Mouse (Mus musculus) brain, adult 2 months (tissue): ENCODE results near the gene Slc12a8.

Experiments
- DNase-seq: peaks from one replicate; pipeline ENCODE4 v3.0.0; 2011; ENCODE audit warnings: low read depth, low spot score

The Slc12a8 gene

DNA sequence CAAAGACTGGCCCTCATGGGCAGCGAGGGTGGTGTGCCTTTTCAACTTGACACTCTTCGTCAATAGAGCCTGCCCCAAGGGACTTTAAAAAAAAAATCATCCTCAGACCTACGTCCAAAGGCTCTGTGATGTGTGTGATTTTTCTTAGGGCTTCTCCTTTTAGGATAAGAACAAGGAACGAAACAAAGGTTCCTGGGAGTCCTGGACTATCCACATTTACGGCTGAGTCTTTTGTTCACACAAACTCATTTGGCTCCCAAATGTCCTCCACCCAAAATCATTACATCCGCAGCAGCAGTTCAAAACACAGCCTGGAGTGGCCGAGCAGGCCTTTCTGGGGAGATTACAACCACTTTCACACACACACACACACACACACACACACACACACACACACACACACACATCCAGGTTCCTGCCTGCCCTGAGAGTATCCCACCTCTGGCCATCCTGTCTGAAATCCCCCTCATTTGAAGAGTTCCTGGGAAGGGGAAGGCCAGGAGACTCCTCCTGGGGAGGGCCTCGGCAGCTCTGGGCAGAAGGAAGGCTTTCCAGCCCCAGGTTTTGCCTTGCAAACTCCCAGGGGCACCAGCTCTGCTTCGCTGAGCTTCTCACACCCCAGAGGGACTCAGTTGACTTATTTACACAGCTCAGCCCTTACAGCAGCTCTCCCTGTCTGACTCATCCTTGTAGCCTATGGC is 180.6 kb downstream of the Slc12a8 start:
- no peak for DNase-seq

- DNase-seq, result no peak
Measured at GRCm38 (mm10) chr16:33698277-33698790, 181.2 kb downstream of the Slc12a8 start.

DNA sequence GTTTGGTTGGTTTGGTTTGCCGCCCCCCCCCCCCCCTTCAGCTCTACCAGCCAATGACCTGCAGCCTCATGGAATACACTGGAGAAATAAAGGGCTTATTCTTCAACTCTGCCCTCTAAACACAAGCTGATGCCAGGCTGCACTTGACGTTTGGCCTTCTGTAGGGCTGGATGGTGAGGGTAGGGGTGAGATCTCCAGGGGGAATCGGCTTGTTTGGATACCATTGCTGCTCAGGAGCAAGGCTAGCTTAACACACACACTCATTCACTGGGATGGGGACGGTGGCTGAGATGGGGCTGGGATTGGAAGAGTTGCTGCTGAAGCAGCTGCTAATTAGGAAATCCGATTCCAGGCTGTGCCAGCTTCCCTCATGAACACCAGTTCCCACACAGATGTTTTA is 183.5 kb downstream of the Slc12a8 start:
- DNase-seq, result peak; percentile 54

DNA sequence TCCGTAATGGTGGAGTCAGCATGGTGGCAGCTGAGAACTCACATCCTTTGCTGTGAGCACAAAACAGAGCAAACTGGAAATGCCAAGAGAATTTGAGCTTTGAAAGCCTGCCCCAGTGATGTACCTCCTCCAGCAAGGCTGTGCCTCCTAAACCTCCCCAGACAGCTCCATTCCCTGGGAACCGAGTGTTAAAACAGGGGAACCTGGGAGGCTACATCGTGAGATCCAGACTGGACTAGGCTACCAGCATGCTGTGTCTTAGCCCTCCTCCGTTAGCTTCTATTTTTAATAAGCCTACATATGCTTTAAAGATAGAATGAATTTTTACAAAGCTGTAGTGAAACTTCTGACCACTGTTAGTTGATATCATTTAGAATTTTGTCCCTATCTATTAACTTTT is 184.7 kb downstream of the Slc12a8 start:
- DNase-seq, result peak; percentile 61

- peak; percentile 81 for DNase-seq
Measured at GRCm38 (mm10) chr16:33704289-33704688, 187.2 kb downstream of the Slc12a8 start.

- DNase-seq, result no peak
Measured at GRCm38 (mm10) chr16:33705258-33705657, 188.1 kb downstream of the Slc12a8 start.

GRCm38 (mm10) chr16:33706111-33706890 is 189.2 kb downstream of the Slc12a8 start:
- DNase-seq, result peak; percentile 85

DNA sequence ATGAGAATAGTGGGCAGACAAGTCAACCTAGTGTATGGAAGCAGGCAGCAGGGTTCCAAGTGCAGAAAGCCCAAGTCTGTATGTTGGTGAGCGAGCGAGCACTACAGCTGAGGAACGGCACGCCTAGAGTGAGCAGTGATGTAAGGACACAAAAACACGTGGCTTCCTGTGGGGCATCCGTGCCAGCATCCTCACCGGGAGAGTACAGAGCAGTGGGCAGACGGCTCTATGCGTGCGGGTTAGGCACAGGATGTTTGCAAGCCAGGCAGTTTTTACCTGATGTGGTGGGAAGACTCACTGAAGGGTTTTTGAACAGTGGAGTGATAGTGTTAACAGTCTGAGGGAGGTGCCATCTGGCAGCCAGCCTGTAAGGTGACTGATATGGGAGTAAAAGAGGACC is 190.9 kb downstream of the Slc12a8 start:
- DNase-seq, result peak; percentile 59

- no peak for DNase-seq
Measured at GRCm38 (mm10) chr16:33708585-33709397, 191.7 kb downstream of the Slc12a8 start.
